Mouse (Mus musculus) urinary bladder, adult 18-20 months (tissue): ENCODE measurements around the gene Defa2.
"Not testable (repeated sequence)": the region's sequence is repeated elsewhere in the genome, so short reads cannot be mapped to it uniquely, and the experiment has no call there.

Experiments used
- DNase-seq, 2 experiments: peaks; one replicate each; pipeline ENCODE4 v3.0.0; 2022; ENCODE audit warnings: low spot score in 2 of 2, mixed read lengths in 2 of 2

Defa2 gene

GRCm38 (mm10) chr8:21378215-21378614 lies at the start of gene Defa2:
TSS of gene Defa2 (plus strand) at chr8:21378515.
- not testable (repeated sequence) for DNase-seq

GRCm38 (mm10) chr8:21391511-21391910 lies 13.2 kb downstream of the Defa2 start, which contains the start of gene Defa33:
TSS of gene Defa33 (plus strand) at chr8:21391811.
- DNase-seq: not testable (repeated sequence)

DNA sequence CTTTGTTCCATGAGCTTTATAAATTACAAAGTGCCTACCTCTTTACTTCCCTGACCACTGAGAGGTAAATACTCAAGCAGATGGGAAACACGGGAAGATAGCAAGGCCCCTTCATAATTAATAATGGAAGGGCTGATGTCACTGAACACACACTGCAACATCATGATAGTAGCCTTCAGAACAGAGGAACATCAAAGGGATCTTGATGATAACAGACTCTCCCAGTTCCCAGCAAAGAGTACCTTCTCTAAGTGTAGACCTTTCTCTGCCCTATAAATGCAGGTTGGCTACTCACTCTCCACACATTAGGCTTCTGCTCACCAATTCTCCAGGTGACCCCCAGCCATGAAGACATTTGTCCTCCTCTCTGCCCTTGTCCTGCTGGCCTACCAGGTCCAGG lies 48.8 kb downstream of the Defa2 start, which contains the start of gene Defa36:
Gene Defa36, plus strand, starts transcription at position 301 of the 400 bp plus-strand sequence.
- not testable (repeated sequence) for DNase-seq
